Mouse (Mus musculus) forebrain, postnatal 0 days (tissue): Measurements from ENCODE around the gene F2rl3. TPM values are rescaled to one million over a fixed set of nuclear protein-coding genes. Genes with fewer than 3 reads are reported as not detected.
A peak's percentile ranks its signal among the peaks of the same experiment; 100 is the strongest.

Experiments used
- ATAC-seq: fragments of 200-750 bp; cut with Nextera tagmentation; 2 replicates; pipeline ENCODE4 v1.8.0; 2017; ENCODE audit warnings: mild to moderate bottlenecking, moderate library complexity
- DNase-seq: peaks from one replicate; pipeline ENCODE4 v3.0.0-alpha.2; 2015
- H3K27ac ChIP-seq: fragments of 300-500 bp; sonication (generic); 2 replicates; pipeline ENCODE4 v1.5.1; 2014; ENCODE audit warnings: low read depth, mild to moderate bottlenecking, antibody characterized with exemption, low read length, moderate library complexity, mixed read lengths
- H3K27me3 ChIP-seq: fragments of 300-500 bp; sonication (generic); 2 replicates; pipeline ENCODE4 v1.6.1; 2014; ENCODE audit warnings: mild to moderate bottlenecking, low read length, mixed read lengths; ENCODE audit not compliant: insufficient read depth
- H3K36me3 ChIP-seq: fragments of 300-500 bp; sonication (generic); 2 replicates; pipeline ENCODE4 v1.6.1; 2014; ENCODE audit warnings: mild to moderate bottlenecking, moderate library complexity; ENCODE audit not compliant: insufficient read depth
- H3K4me1 ChIP-seq: fragments of 300-500 bp; sonication (generic); 2 replicates; pipeline ENCODE4 v1.6.1; 2014; ENCODE audit warnings: antibody characterized with exemption; ENCODE audit not compliant: insufficient read depth
- H3K4me2 ChIP-seq: fragments of 300-500 bp; sonication (generic); 2 replicates; pipeline ENCODE4 v1.6.1; 2014; ENCODE audit warnings: low read depth, mild to moderate bottlenecking, moderate library complexity
- H3K4me3 ChIP-seq: fragments of 300-500 bp; sonication (generic); 2 replicates; pipeline ENCODE4 v1.5.1; 2014; ENCODE audit warnings: low read depth, low read length, mixed read lengths
- H3K9ac ChIP-seq: fragments of 300-500 bp; sonication (generic); 2 replicates; pipeline ENCODE4 v1.6.1; 2014; ENCODE audit warnings: mild to moderate bottlenecking
- H3K9me3 ChIP-seq: fragments of 300-500 bp; sonication (generic); 2 replicates; pipeline ENCODE4 v1.6.1; 2016; ENCODE audit warnings: low read length
- CTCF ChIP-seq: sonication (generic); IDR thresholded peaks from 2 replicates; pipeline ENCODE4 v1.5.1; 2016; ENCODE audit warnings: antibody characterized with exemption, control low read depth, low read depth
- WGBS: fragments of 180-500 bp; shearing (Covaris S2); extraction: QIAGEN DNeasy Blood & Tissue Kit; methylation state at CpG from one replicate; pipeline ENCODE4 v1.1.7; 2014; 5-methylcytosine and 5-hydroxymethylcytosine counted together
- polyA plus RNA-seq: library from polyadenylated mRNA; unstranded; fragments of >200 nt; fragmentation: Nextera tagmentation; extraction: Ambion mirVana; gene quantifications from 2 replicates; pipeline ENCODE4 v1.2.1, GENCODE M21; 2015
- total RNA-seq: library from RNA; depleted of rRNA; stranded (reverse); fragments of >200 nt; gene quantifications from 2 replicates; pipeline ENCODE4 v1.2.3, GENCODE M21; 2014

Gene F2rl3
- total and polyA plus RNA-seq, 2 experiments from 2014 or later = 0.24 to 0.40 TPM

GRCm38 (mm10) chr8:72753165-72753564 lies 8.5 kb upstream of the F2rl3 start:
- Histone ChIP-seq H3K4me1 (no peaks in the 10 kb centered on the region), H3K27me3 (no peaks in the 10 kb centered on the region), H3K27ac (no peak overlapping the region), H3K4me3 (no peak overlapping the region), H3K36me3 (peaks cover 87% of the 10 kb centered on the region), H3K9ac (no peak overlapping the region), H3K9me3 (no peaks in the 10 kb centered on the region), H3K4me2 (no peak overlapping the region)
- ATAC-seq (no peak), DNase-seq (no peak)
- 96% methylated on average over 9 of the region's 9 CpGs for WGBS
- no peak for TF ChIP-seq CTCF

GRCm38 (mm10) chr8:72753781-72754180 lies 7.9 kb upstream of the F2rl3 start:
- DNase-seq = no peak
- ATAC-seq = no peak
- no peak for TF ChIP-seq CTCF
- Histone ChIP-seq H3K4me3 (no peak overlapping the region), H3K27ac (no peak overlapping the region), H3K27me3 (no peaks in the 10 kb centered on the region), H3K4me2 (no peak overlapping the region), H3K9me3 (no peaks in the 10 kb centered on the region), H3K9ac (no peak overlapping the region), H3K4me1 (no peaks in the 10 kb centered on the region), H3K36me3 (peaks cover 84% of the 10 kb centered on the region)
- WGBS = 93% methylated on average over 2 of the region's 2 CpGs

GRCm38 (mm10) chr8:72756031-72756430 lies 5.6 kb upstream of the F2rl3 start:
- H3K9ac ChIP-seq = no peak overlapping the region
- no peaks in the 10 kb centered on the region for H3K4me1 ChIP-seq
- H3K4me2 ChIP-seq = no peak overlapping the region
- no peak for TF ChIP-seq CTCF
- H3K27ac ChIP-seq = no peak overlapping the region
- DNase-seq (no peak), ATAC-seq (no peak)
- no peaks in the 10 kb centered on the region for H3K27me3 ChIP-seq
- H3K4me3 ChIP-seq = no peak overlapping the region
- 95% methylated on average over 2 of the region's 2 CpGs for WGBS
- H3K9me3 ChIP-seq = no peaks in the 10 kb centered on the region
- H3K36me3 ChIP-seq = peaks cover 73% of the 10 kb centered on the region

GRCm38 (mm10) chr8:72756771-72757390 lies 4.8 kb upstream of the F2rl3 start:
- no peak overlapping the region for H3K9ac ChIP-seq
- ATAC-seq (no peak), DNase-seq (no peak)
- TF ChIP-seq CTCF = no peak
- H3K4me3 ChIP-seq = no peak overlapping the region
- WGBS = 98% methylated on average over 35 of the region's 35 CpGs
- H3K27me3 ChIP-seq = no peaks in the 10 kb centered on the region
- no peak overlapping the region for H3K27ac ChIP-seq
- H3K4me1 ChIP-seq = no peaks in the 10 kb centered on the region
- no peak overlapping the region for H3K4me2 ChIP-seq
- no peaks in the 10 kb centered on the region for H3K9me3 ChIP-seq
- peaks cover 65% of the 10 kb centered on the region for H3K36me3 ChIP-seq

DNA sequence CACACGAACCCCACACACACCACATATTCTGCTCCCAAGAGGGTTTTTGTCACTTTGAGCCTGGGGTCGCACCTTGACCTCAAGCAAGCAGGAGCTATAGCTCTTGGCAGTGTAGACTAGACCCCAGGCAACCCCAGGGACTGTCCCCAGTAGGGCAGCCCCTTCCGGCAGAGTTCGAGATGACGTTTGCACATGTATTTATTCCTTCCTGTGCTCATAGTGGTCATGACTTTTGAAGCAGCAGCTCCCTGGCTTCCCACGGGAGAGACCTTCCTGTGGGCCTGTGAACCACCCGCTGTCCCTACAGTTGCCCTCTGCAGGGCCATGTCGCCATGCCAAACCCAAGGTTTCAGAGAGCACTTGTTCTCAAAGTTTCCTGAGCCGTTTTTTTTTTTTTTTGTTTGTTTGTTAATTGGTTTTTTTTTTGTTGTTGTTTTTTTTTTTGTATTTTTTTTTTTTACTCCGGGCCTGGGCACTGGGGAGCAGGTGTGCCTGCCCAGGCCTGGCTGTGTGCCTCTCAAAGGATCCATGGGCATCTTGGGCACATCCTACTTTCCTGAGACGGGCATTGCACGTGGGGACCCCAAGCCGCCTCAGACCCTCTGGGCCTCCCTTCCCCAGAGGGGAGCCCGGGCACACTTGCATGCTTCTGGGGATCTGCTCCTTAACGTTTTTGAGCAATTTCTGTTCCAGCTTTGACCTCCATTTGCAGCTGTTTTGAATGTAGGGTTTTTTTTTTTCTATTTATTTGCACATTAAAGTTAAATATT lies 4.1 kb upstream of the F2rl3 start:
- no peak overlapping the region for H3K27ac ChIP-seq
- no peak for DNase-seq
- H3K4me3 ChIP-seq = no peak overlapping the region
- TF ChIP-seq CTCF = no peak
- H3K9ac ChIP-seq = no peak overlapping the region
- no peaks in the 10 kb centered on the region for H3K4me1 ChIP-seq
- H3K27me3 ChIP-seq = no peaks in the 10 kb centered on the region
- no peak for ATAC-seq
- H3K9me3 ChIP-seq = no peaks in the 10 kb centered on the region
- no peak overlapping the region for H3K4me2 ChIP-seq
- peaks cover 57% of the 10 kb centered on the region for H3K36me3 ChIP-seq
- WGBS = 93% methylated on average over 15 of the region's 15 CpGs

GRCm38 (mm10) chr8:72758310-72758709 lies 3.4 kb upstream of the F2rl3 start:
- no peak for ATAC-seq
- DNase-seq = no peak
- no peak overlapping the region for H3K4me3 ChIP-seq
- H3K4me2 ChIP-seq = no peak overlapping the region
- peaks cover 50% of the 10 kb centered on the region for H3K36me3 ChIP-seq
- no peak overlapping the region for H3K9ac ChIP-seq
- TF ChIP-seq CTCF = 0 out of 2 replicates have a peak, but pooled peaks have one; percentile 22
- H3K27me3 ChIP-seq = no peaks in the 10 kb centered on the region
- H3K4me1 ChIP-seq = no peaks in the 10 kb centered on the region
- H3K9me3 ChIP-seq = no peaks in the 10 kb centered on the region
- H3K27ac ChIP-seq = no peak overlapping the region

DNA sequence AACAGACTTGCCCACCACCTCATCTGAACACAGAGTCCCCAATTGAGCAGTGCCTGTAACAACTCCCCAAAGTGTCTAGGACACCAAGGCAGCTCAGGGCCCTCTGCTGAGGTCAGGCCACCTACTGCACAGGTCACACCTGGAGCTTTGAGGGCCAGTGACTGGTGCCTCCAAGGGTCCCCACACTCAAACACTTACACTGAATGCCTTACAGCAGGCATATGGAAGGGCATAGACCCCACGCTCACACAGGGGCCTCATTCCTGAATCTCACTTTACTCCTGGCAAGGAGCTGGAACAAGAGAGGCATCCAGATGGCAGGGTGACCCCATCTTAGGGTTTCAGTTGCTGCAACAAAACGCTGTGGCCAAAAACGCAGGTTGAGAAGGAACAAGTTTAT lies 1.5 kb upstream of the F2rl3 start:
- DNase-seq = no peak
- WGBS = 85% methylated on average over 3 of the region's 3 CpGs
- no peak for TF ChIP-seq CTCF

More for the DNA sequence above, 1.5 kb upstream of the F2rl3 start:
- no peak for ATAC-seq
- no peak overlapping the region for H3K4me3 ChIP-seq
- peaks cover 38% of the 10 kb centered on the region for H3K36me3 ChIP-seq
- no peak overlapping the region for H3K4me2 ChIP-seq
- H3K27me3 ChIP-seq = no peaks in the 10 kb centered on the region
- H3K9me3 ChIP-seq = no peaks in the 10 kb centered on the region
- H3K4me1 ChIP-seq = no peaks in the 10 kb centered on the region
- no peak overlapping the region for H3K9ac ChIP-seq
- H3K27ac ChIP-seq = no peak overlapping the region
